Mouse (Mus musculus): ENCODE data around the gene Syngr2.

- no peak for TF ChIP-seq CTCF (IDR thresholded peaks at IDR 0.05; ENCODE audit: low read depth, low read length)
- TF ChIP-seq POLR2A (IDR thresholded peaks at IDR 0.05; ENCODE audit: insufficient read depth, low read length) = no peak
Observed at GRCm38 (mm10) chr11:117855975-117856374, 46.5 kb downstream of the Syngr2 start.
